Mouse (Mus musculus): ENCODE measurements around the gene Kif5c.

The Kif5c gene

GRCm38 (mm10) chr2:49720343-49720742 lies 101.2 kb downstream of the Kif5c start:
- no peak for DNase-seq (ENCODE audit: low spot score)

DNA sequence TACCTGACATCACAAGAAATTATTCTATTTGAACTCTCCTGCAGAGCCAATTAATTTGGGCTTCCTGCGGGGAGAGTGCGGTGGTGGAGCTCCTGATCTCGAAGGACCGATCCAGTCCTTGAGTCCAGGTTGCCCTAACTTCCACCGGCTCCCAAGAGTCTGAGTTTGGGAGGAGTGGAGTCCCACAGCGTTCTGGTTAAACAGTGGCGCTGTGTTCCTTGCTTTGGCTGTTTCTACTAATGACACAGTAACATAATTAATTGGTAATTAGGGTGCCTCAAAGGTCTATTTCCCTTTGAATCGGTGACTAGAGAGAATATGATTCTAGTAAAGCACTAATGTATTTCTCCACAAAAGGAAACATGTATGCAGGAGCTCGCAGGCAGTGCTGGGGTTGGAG lies 103.2 kb downstream of the Kif5c start:
- DNase-seq (ENCODE audit: low spot score) = no peak

DNA sequence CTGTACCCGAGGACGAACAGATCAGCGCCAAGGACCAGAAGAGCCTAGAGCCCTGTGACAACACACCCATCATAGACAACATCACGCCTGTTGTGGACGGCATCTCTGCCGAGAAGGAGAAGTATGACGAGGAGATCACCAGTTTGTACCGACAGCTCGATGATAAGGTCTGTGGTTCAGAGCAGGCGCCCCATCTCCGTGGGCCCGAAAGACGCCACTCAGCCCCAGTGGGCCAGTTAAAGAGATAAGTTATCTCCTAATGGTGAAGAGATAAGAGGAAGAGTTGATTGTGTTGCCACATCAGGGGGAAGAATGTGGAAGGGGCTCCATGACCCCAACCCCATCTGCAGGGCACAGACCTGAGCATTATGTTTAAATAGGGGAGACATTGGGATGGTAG lies 103.9 kb downstream of the Kif5c start:
- DNase-seq (ENCODE audit: low spot score) = no peak

GRCm38 (mm10) chr2:49726672-49727071 lies 107.6 kb downstream of the Kif5c start:
- no peak for DNase-seq (ENCODE audit: low spot score)

GRCm38 (mm10) chr2:49727199-49727598 lies 108.1 kb downstream of the Kif5c start:
- DNase-seq (ENCODE audit: low spot score) = no peak

GRCm38 (mm10) chr2:49727686-49728085 lies 108.6 kb downstream of the Kif5c start:
- DNase-seq (ENCODE audit: low spot score) = no peak

GRCm38 (mm10) chr2:49728896-49729610 lies 110.0 kb downstream of the Kif5c start:
- DNase-seq (ENCODE audit: low spot score) = no peak

- DNase-seq (ENCODE audit: low spot score) = no peak
Observed at GRCm38 (mm10) chr2:49729611-49729969, 110.5 kb downstream of the Kif5c start.

GRCm38 (mm10) chr2:49730183-49730582 lies 111.1 kb downstream of the Kif5c start:
- DNase-seq (ENCODE audit: low spot score) = no peak

- DNase-seq (ENCODE audit: low spot score) = no peak
Observed at GRCm38 (mm10) chr2:49732745-49733655, 113.9 kb downstream of the Kif5c start.

- no peak for DNase-seq (ENCODE audit: low spot score)
Observed at GRCm38 (mm10) chr2:49733656-49734008, 114.5 kb downstream of the Kif5c start.

GRCm38 (mm10) chr2:49734013-49734780 lies 115.1 kb downstream of the Kif5c start:
- no peak for DNase-seq (ENCODE audit: low spot score)

DNA sequence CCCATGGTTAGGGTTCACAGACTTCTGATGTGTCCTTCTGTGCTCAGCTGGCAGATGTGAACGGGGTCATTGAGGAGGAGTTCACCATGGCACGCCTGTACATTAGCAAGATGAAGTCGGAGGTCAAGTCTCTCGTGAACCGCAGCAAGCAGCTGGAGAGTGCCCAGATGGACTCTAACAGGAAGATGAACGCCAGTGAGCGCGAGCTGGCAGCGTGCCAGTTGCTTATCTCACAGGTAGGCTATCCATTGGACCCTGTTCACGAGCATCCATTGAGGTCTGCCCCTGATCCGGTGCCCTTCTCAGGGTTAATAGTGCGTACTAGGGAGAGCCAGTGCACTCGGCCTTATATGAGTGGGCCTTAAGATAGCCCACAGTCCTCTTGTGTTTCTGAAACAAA lies 116.3 kb downstream of the Kif5c start:
- DNase-seq (ENCODE audit: low spot score) = no peak

- no peak for DNase-seq (ENCODE audit: low spot score)
Observed at GRCm38 (mm10) chr2:49739046-49739445, 119.9 kb downstream of the Kif5c start.

DNA sequence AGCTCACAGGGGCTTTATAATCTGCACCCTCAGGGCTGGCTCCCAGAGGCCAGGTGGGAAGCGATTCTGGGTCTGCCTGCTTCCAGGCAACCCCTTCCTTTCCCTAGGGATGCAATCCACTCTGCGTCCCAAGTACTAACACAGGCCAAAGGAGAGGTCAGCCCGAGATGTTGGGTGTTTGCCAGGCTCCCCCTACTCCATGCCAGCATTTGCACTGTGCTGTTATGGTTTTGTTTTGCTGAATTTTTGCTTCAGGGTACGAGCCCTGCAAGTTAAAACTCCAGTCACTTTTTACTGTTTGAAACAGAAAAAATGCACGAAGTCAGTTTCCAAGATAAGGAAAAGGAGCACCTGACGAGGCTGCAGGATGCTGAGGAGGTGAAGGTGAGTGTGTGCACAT lies 121.9 kb downstream of the Kif5c start:
- no peak for DNase-seq (ENCODE audit: low spot score)

- no peak for DNase-seq (ENCODE audit: low spot score)
Observed at GRCm38 (mm10) chr2:49741895-49742734, 123.0 kb downstream of the Kif5c start.

GRCm38 (mm10) chr2:49742919-49743318 lies 123.8 kb downstream of the Kif5c start:
- DNase-seq (ENCODE audit: low spot score) = no peak

DNA sequence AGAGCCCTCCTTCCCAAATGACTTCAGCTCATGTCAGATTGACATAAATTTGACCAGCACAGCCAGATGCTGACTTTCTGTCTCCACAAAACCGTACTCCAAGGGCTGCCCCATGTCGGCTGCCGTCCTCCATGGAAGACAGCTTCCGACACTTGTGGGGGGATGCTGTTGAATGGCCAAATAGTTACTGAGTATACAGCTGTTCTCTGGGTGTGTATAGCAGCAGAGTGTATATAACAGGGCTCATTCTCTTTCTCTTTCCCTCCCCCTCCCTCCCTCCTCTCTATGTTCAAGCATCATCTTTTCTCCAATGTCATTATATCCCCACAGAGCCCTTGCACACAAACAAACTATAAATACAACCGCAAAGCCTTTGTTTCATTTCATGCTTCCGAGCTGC lies 124.7 kb downstream of the Kif5c start:
- DNase-seq (ENCODE audit: low spot score) = no peak

- DNase-seq (ENCODE audit: low spot score) = no peak
Observed at GRCm38 (mm10) chr2:49744251-49745093, 125.4 kb downstream of the Kif5c start.

DNA sequence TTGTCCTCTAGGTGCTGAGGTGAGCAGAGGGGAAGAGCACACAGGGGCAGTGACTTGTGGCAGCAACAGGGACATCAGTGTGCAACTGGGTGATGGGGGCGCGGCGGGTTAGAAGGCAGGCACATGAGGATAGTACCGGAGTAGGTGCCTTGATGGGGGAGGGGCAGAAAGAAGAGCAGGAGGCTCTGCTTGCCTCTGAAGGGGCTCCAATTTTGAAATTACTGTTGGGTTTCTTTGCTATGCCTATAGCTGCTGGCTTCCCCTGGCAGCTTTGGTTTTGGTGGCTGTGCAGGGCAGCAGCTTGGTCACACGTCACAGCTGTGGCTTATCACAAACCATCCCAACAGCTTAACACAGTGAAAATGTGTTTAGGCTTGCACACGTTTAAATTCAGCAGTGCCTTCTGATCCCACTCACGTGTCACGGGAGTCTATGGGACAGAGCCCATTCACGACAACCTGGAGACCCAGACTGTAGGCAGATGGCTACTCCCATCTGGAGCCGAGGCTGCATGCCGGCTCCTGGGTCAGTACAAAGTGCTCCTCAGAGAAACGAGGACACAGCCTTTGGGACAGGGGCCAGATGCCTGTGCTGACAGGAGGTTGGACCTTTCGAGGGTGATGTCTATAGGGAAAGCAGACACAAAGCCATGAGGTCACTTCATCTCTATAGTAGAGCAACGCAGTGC lies 126.1 kb downstream of the Kif5c start:
- DNase-seq (ENCODE audit: low spot score) = no peak

All from urinary bladder, postnatal 10 days (tissue).